Mouse (Mus musculus): ENCODE data around the gene Cnpy1. TPM values are rescaled to one million over a fixed set of nuclear protein-coding genes. Genes with fewer than 3 reads are reported as not detected.

Gene Cnpy1
- total RNA-seq, 2 experiments from 2014 or later, result not detected

GRCm38 (mm10) chr5:28169166-28169801 lies 76.3 kb downstream of the Cnpy1 start:
- intact Hi-C loops (cut with DNase I), result loop anchor here (10.0 kb wide), 1 partner anchor 146 kb away; the partner anchor contains the start of gene Rbm33
- DNase-seq (ENCODE audit: low spot score in 2 of 2), result no peak

DNA sequence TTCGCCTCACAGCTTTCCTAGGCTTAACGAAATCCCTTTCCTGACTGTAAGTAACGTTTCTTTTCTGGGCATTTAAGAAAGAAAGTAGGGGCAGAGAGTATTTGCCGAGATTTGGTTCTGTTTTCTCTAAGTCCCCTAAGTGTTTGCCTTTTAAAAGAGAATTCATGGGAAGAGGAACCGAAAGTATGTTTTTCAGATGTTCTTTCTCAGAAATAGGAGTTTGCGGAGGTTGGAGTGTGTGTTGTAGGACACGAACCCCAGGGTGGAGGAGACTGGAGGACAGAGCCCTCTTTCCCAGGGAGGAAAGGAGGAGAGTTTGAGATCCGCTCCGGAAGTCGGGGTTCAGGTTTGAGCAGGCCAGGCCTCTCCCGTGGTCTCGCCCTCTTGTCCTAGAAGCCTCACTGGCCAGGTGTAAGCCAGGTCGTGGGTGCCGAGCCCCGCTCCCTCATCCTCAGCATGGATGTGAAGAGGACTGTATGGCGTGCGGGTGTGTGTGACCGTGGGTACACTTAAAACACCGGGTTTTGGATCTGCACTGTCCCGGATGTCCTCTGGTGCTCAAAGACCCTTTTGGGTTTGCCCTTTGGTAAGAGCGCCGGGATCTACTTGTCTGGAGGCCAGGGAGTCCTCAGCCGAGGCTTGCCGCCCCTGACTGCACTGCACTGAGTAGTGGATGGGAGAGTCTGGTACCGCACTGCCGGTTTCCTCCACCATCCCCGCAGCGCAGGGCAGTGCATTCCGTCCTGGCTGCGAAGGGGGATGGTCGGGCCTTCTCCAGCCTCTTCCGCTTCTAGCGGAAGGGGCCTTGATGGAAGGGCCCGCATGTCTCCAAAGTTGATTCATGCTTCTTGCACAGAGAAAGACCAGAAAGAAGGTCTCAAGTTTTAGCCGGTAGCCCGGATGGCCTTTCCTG lies 77.1 kb downstream of the Cnpy1 start:
- intact Hi-C loops (cut with DNase I), result loop anchor here (10.0 kb wide), 1 partner anchor 146 kb away; the partner anchor contains the start of gene Rbm33
- no peak for DNase-seq (ENCODE audit: low spot score in 2 of 2)

DNA sequence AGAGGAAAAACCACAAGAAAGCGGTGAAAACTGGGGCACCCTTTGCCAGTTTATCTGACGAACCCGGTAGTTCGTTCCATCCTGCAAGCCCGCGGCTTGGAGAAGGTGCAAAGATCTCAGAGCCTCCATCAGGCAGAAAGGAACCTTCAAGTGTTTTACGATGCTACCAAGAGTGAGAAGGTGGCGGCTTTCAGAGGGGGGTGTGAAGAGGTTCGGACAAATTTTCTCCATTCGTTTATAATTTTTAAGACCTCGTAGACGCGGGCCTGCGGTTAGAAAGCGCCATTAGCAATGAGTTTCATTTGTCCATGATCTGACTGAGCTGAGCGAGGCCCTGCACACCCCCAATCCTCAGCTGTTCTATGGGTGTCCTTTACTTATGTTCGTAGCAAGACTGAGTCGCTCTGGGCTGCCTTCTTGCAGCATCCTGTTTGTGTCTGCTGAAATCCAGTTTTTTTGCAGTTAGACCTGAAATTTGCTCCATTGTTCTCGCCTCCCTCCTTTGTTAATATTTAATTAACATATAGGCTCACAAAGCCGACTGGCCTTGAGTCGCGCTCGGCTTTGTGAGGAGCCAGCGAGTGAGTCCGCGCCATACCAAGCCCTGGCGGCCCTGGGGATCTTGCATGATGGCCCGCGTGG lies 77.9 kb downstream of the Cnpy1 start:
- intact Hi-C loops (cut with DNase I), result loop anchor here (2.0 to 10.0 kb wide), 2 partner anchors 147 to 1303 kb away; partner anchors contain the start of gene Rbm33
- peak; percentile 19 to 22 for DNase-seq (ENCODE audit: low spot score in 2 of 2)

- intact Hi-C loops (cut with DNase I), result loop anchor here (2.0 to 10.0 kb wide), 2 partner anchors 148 to 1304 kb away; partner anchors contain the start of gene Rbm33
- DNase-seq (ENCODE audit: low spot score in 2 of 2), result peak; percentile 27 to 37
These were observed 79.1 kb downstream of the Cnpy1 start for GRCm38 (mm10) chr5:28166256-28167231.

DNA sequence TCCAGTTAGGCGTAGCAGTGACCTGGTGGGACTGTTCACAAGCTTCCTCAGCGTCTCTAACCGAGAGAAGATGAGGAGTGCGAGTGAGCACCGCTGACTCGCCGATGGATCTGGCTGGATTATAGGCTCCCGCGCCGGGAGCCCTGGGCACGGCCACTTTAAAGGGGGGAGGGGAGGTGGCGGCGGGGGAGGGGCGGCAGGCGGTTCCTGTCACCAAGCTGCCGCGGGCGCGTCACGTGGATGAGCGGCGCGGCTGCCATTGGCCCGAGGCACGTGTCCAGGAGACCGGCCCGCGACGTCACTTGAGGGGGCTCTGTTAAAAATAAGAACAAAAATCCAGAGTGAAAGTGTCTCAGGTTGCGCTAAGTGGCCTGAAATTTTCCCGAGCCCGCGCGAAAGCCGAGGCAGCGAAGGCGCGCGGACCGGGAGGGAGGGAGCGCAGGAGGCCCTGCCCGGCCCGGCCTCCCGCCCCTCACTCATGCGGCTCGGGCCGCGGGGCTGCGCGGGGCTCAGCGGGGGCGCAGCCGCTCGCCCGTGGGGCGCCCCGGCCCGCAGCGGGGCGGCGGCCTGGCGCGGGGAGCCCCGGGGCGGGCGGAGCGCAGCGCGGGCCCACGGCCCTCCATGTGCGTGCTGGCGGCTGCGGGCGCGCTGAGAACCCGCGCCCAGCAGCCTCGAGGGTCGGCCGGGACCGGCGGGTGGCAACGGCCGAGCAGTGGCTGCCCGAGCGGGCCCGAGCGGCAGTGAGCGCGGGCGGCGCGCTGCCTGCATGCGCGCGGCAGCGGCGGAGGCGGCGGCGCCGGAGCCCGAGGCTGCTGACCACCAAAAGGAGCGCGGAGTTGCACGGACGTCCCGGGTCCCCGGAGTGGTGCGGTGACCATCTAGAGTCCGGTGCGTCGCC lies 80.0 kb downstream of the Cnpy1 start, which contains the start of gene En2:
En2 (plus strand) TSS at position 337 of the 898 bp plus-strand sequence.
- peak in 1 of 2 experiments; percentile 26 for DNase-seq (ENCODE audit: low spot score in 2 of 2)
- intact Hi-C loops (cut with DNase I), result loop anchor here (2.0 to 10.0 kb wide), 3 partner anchors 43 to 1305 kb away; partner anchors contain the start of gene Rbm33

DNA sequence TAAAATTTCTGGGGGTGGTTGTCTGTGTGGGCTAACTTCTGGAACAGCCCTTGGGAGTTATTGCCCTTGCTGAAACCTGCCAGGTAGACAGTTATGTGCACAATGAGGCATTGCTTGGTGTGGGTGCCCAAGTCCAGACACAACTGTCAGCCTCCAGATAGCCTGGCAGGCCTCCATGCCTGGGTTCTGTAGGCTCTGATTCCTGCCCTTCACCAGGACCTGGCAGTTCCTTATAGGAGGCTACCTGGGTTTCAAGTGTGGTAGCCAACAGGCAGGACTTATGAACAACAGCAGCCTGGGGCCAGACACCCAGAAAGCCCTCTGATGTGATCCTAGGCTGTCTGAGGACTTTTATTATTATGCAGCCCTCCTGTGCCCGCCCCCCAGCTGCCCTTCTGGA lies 81.7 kb downstream of the Cnpy1 start:
- no peak for DNase-seq (ENCODE audit: low spot score in 2 of 2)
- intact Hi-C loops (cut with DNase I), result loop anchor here (2.0 to 10.0 kb wide), 2 partner anchors 41 to 151 kb away; partner anchors contain the start of gene Rbm33

- no peak for DNase-seq (ENCODE audit: low spot score in 2 of 2)
These were observed 83.6 kb downstream of the Cnpy1 start for GRCm38 (mm10) chr5:28161938-28162402.

GRCm38 (mm10) chr5:28161383-28161937 lies 84.1 kb downstream of the Cnpy1 start:
- intact Hi-C loops (cut with DNase I), result loop anchor here (10.0 kb wide), 1 partner anchor 153 kb away; the partner anchor contains the start of gene Rbm33
- no peak for DNase-seq (ENCODE audit: low spot score in 2 of 2)

More at GRCm38 (mm10) chr5:28161938-28162402, 83.6 kb downstream of the Cnpy1 start:
- intact Hi-C loops (cut with DNase I), result loop anchor here (10.0 kb wide), 1 partner anchor 153 kb away; the partner anchor contains the start of gene Rbm33

GRCm38 (mm10) chr5:28159891-28160470 lies 85.6 kb downstream of the Cnpy1 start:
- DNase-seq (ENCODE audit: low spot score in 2 of 2), result no peak
- intact Hi-C loops (cut with DNase I), result loop anchor here (10.0 kb wide), 1 partner anchor 155 kb away; the partner anchor contains the start of gene Rbm33

DNA sequence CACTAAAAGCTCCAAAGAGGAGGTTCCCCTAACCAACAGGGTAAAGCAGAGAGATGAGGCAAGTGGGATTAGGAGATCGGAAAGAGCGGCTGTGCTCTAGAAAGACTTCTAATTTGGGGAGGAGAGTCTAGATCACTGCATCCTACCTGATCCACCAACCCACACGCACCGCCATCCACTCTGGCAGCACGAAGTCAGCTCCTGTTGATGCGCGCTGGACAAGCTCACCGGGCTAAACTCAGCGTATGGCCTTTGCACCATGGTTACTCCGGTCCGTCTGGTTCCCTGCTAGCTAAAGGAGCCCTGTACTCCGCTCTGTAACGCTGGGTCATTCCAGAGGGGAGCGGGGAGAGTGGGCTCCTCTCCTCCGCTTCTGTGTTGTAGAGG lies 86.5 kb downstream of the Cnpy1 start:
- no peak for DNase-seq (ENCODE audit: low spot score in 2 of 2)
- intact Hi-C loops (cut with DNase I), result no loop called here

DNA sequence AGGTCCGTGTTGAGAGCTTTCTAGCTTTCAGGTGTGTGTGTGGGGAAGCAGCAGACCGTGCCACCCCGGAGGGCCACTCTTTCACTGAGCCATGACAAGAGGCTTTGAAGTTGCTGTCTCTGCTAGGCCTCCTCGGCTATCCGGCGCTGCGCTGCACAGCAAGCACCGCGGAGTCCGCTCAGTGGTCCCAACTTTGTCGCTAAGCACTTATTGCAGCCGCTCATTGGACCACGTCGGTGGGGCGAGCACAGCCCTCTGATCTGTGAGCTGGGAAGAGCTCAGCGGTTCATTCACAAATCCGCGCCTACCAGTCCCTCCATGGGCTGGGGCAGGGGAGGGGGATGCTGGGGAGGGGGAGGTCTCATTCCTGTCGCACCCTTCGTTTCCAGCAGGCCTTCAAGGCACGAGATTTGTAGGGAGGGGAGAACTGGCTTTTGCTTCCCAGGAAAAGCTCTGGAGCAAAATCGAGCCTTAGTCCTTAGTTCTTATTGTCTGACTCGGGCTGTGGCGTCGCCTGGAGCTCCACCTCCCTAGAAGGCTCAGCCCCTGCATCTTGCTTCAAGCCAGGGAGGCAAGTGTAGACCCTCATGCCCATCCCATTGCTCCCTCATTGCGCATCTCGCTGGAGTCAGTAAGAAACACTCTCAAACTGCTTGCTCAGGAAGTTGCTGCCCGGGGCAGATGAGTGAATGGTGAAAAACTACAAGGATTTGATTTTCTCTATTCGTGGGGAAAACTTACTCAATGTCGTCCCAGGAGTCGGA lies 87.1 kb downstream of the Cnpy1 start:
- no peak for DNase-seq (ENCODE audit: low spot score in 2 of 2)
- intact Hi-C loops (cut with DNase I), result no loop called here

GRCm38 (mm10) chr5:28157781-28158180 lies 87.8 kb downstream of the Cnpy1 start:
- DNase-seq (ENCODE audit: low spot score in 2 of 2), result no peak
- intact Hi-C loops (cut with DNase I), result no loop called here

DNA sequence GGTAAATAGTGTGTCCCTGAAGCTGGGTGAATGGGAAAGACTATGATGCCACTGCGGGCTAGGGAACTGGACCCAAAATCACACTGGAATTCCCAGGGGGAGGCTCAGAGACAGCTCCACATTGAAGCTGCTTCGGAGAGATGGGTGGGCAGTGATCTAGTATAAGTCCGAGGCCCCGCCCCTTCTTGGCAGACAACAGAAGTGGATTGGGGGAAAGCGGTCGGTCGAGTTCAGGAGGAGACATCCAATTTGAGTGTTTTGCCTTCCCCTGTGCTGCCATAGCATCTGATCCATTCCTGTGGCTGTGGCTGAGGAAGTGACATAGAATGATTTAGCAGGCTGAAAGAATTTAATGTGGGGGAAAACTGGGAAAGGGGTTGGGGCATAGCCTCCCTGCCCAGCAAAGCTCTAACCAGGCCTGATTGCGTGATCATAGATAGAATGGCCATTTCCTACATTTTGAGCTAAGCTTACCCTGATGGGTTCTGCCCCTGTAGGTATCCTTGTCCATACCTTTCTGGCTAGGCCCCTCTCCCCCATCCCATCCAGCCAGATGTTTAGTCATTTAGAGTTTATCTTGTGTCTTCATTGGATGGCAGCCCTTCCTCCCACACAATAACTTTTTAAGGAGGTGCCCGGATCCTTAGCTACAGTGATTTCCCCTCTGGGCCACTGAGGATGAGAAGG lies 88.4 kb downstream of the Cnpy1 start:
- intact Hi-C loops (cut with DNase I), result no loop called here
- DNase-seq (ENCODE audit: low spot score in 2 of 2), result no peak

Data from left cerebral cortex, postnatal 36 days (tissue).